Mouse (Mus musculus) liver, embryonic 16.5 days (tissue): Measurements from ENCODE around the gene Gins1. TPM values are rescaled to one million over a fixed set of nuclear protein-coding genes. Genes with fewer than 3 reads are reported as not detected.
"Not testable (repeated sequence)": the region's sequence is repeated elsewhere in the genome, so short reads cannot be mapped to it uniquely, and the experiment has no call there.

Experiments
- ATAC-seq: fragments of 200-750 bp; cut with Nextera tagmentation; 2 replicates; pipeline ENCODE4 v1.8.0; 2017; ENCODE audit warnings: low read depth, mild to moderate bottlenecking, moderate number of reproducible peaks, moderate library complexity
- H3K27ac ChIP-seq: fragments of 300-500 bp; sonication (generic); 2 replicates; pipeline ENCODE4 v1.5.1; 2014; ENCODE audit warnings: mild to moderate bottlenecking, low read length
- H3K27me3 ChIP-seq: fragments of 300-500 bp; sonication (generic); 2 replicates; pipeline ENCODE4 v1.6.1; 2014; ENCODE audit warnings: low read depth, low read length, mixed read lengths; ENCODE audit not compliant: control insufficient read depth, insufficient read depth
- H3K36me3 ChIP-seq: fragments of 300-500 bp; sonication (generic); 2 replicates; pipeline ENCODE4 v1.6.1; 2014; ENCODE audit warnings: mild to moderate bottlenecking; ENCODE audit not compliant: control insufficient read depth, insufficient read depth
- H3K4me1 ChIP-seq: fragments of 300-500 bp; sonication (generic); 2 replicates; pipeline ENCODE4 v1.6.1; 2014; ENCODE audit warnings: low read depth, low read length, mixed read lengths; ENCODE audit not compliant: control insufficient read depth
- H3K4me2 ChIP-seq: fragments of 300-500 bp; sonication (generic); 2 replicates; pipeline ENCODE4 v1.6.1; 2014; ENCODE audit warnings: low read depth, low read length, mixed read lengths
- H3K4me3 ChIP-seq: fragments of 300-500 bp; sonication (generic); 2 replicates; pipeline ENCODE4 v1.5.1; 2014; ENCODE audit warnings: low read depth, mild to moderate bottlenecking, low read length
- H3K9ac ChIP-seq: fragments of 300-500 bp; sonication (generic); 2 replicates; pipeline ENCODE4 v1.6.1; 2014; ENCODE audit warnings: low read depth, low read length
- H3K9me3 ChIP-seq: fragments of 300-500 bp; sonication (generic); replicated peaks from 2 replicates; pipeline ENCODE4 v1.6.1; 2016; ENCODE audit warnings: low read length; ENCODE audit not compliant: control insufficient read depth
- WGBS: fragments of 180-500 bp; shearing (Covaris S2); extraction: QIAGEN DNeasy Blood & Tissue Kit; methylation state at CpG from one replicate; pipeline ENCODE4 v1.1.7; 2014; ENCODE audit not compliant: insufficient replicate concordance; 5-methylcytosine and 5-hydroxymethylcytosine counted together
- polyA plus RNA-seq: library from polyadenylated mRNA; unstranded; fragments of >200 nt; fragmentation: Nextera tagmentation; extraction: Ambion mirVana; gene quantifications from 2 replicates; pipeline ENCODE4 v1.2.1, GENCODE M21; 2015

The Gins1 gene
- polyA plus RNA-seq, 1 experiment from 2014 or later = 24.4 TPM

DNA sequence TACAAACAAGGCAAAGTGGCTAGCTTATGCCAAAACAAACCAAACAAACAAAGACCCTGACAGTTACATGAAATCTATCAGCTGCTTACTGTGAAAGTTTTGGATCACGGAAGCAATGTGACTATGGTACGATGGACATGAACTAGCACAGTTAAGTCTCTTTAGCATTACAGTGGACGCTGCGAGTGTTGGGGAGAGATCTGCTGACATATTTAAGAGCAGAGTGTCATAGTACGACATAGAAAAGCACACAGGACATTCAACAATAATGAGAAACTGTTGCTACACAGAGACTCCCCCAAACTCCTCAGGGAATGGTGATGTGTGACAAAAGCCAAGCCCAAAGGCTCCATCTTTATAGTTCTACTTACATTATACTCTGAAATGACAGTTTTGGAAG, 38.8 kb downstream of the Gins1 start:
- Histone ChIP-seq H3K4me3 (no peak overlapping the region), H3K9ac (no peak overlapping the region), H3K4me2 (no peak overlapping the region), H3K27ac (no peak overlapping the region), H3K9me3 (no peaks in the 10 kb centered on the region), H3K36me3 (no peaks in the 10 kb centered on the region; the same call in 1 of the 2 replicates), H3K4me1 (no peaks in the 10 kb centered on the region), H3K27me3 (no peaks in the 10 kb centered on the region)
- 91% methylated on average over 5 of the region's 5 CpGs for WGBS
- no peak for ATAC-seq

DNA sequence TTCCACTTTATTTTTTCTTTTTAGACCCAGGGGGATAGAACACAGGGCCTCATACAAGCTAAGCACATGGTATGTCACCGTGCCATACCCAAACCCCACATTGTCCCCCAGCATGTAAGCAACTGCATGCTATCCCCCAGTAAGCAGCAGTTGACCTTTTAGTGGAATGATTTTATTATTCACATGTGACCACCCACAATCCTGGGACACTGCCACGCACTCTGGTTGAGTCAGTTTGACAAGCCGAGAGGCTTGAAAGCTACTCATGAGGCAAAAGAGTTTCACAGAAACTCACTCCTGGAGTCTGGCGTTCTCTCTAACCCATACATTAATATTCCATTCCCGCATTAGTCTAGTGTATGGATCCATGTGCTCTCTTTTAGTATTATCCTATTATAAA, 42.1 kb downstream of the Gins1 start:
- H3K4me2 ChIP-seq, H3K4me1 ChIP-seq, H3K9ac ChIP-seq, H3K27ac ChIP-seq, ATAC-seq, H3K4me3 ChIP-seq, H3K36me3 ChIP-seq, H3K9me3 ChIP-seq, H3K27me3 ChIP-seq: not testable (repeated sequence)
- WGBS = 83% methylated on average over 5 of the region's 5 CpGs

DNA sequence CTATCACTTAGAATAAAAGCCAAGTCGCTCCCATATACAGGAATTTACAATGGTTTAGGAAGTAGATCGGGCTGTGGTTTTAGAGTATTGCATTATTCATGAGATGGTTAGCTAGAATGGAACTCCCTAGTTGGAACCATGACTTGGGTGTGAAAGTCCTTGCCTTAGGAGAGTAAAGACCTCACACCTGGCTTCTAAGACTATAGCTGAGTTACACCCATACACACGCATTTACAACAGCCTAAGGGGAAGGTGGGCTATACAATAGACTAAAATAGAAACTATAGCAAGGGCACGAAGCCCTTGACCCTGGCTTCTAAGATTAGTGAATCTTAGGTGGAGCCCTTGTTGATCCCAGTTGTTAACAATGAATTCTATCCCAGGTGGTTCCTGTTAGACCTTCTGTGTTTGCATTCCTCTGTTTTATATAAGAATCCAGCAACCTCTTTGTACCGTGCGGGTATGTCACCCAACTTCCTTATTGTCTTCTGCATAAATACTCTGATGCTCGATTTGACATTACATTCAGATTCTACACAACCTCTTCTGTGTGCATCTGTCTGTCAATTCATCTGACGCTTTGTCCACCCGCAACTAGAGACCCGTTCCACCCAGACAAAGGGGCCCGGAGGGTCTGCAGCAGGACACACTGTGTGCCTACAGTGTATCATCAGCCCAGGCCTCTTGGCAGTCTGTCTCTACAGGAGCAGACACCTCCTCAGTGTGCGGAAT, 42.8 kb downstream of the Gins1 start:
- not testable (repeated sequence) for ATAC-seq, H3K4me2 ChIP-seq, H3K4me1 ChIP-seq, H3K9ac ChIP-seq, H3K9me3 ChIP-seq, H3K4me3 ChIP-seq, H3K36me3 ChIP-seq, H3K27ac ChIP-seq, H3K27me3 ChIP-seq
- WGBS = 89% methylated on average over 12 of the region's 12 CpGs

DNA sequence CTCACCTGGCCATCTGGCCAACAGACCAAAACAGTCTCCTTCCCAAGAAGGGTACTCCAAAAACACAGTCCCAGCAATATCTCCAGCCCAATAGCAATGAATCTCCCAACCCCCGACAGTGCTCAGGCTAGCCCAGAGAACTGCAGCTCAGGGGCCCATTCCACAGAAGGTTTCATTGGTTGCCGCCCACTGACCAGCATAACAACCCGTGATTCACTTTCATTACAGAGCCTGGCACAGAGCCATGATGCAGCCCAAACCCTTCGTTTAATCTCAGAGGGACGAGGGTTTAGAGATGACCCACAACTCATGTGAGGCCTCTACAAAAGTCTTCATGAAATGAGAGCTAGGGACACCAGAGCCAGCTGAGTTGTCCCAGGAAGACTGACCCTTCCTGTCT, 43.6 kb downstream of the Gins1 start:
- Histone ChIP-seq H3K4me3 (no peak overlapping the region), H3K27me3 (no peaks in the 10 kb centered on the region), H3K36me3 (peaks cover 3% of the 10 kb centered on the region), H3K4me1 (no peaks in the 10 kb centered on the region), H3K9ac (no peak overlapping the region), H3K9me3 (no peaks in the 10 kb centered on the region), H3K4me2 (no peak overlapping the region), H3K27ac (no peak overlapping the region)
- WGBS = 83% methylated on average over 5 of the region's 5 CpGs
- no peak for ATAC-seq

DNA sequence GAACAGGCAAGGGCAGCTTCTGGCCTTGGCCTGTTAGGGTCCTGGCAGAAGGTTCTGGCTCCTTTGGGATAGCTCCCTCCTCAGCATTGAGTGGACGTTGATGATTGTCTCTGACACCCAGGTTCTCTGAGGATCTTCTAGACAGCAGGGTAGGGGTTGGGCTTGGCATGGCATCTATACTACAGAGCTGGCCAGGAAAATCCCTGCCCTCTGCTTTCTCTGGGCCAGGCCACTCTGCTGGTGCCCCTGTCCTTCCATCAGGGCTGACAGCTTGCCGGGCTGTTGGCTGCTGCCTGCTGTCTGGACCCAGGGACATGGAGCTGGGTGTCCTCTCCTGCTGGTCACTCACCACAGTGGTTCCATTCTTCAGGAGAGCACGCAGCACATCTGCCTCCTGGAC, 44.5 kb downstream of the Gins1 start:
- no peak overlapping the region for H3K4me2 ChIP-seq
- ATAC-seq = no peak
- H3K4me1 ChIP-seq = no peaks in the 10 kb centered on the region
- no peaks in the 10 kb centered on the region for H3K27me3 ChIP-seq
- H3K27ac ChIP-seq = no peak overlapping the region
- no peak overlapping the region for H3K9ac ChIP-seq
- H3K9me3 ChIP-seq = no peaks in the 10 kb centered on the region
- no peak overlapping the region for H3K4me3 ChIP-seq
- peaks cover 3% of the 10 kb centered on the region for H3K36me3 ChIP-seq
- 82% methylated on average over 3 of the region's 3 CpGs for WGBS

DNA sequence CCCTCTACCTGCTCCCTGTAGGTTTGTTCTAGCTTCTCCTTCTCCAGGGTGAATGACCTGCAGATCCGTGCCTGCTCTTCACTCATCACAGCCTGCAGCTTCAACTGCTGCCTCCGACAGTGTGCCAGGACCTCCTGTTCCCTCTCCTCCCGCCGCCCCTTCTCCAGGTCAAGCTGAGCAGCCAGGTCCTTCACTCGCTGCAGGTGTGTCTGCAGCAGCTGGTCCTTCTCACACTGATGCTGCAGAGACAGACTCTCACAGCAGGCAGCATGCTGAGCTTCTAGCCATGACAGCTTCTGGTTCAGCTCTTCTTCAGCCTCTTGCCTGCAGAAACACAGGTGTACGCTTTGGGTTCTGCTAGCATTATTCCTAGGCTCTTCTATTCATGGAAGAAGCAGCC, 44.9 kb downstream of the Gins1 start:
- H3K27me3 ChIP-seq = no peaks in the 10 kb centered on the region
- no peak overlapping the region for H3K4me3 ChIP-seq
- H3K9me3 ChIP-seq = no peaks in the 10 kb centered on the region
- peaks cover 3% of the 10 kb centered on the region for H3K36me3 ChIP-seq
- ATAC-seq = no peak
- no peak overlapping the region for H3K27ac ChIP-seq
- H3K4me2 ChIP-seq = no peak overlapping the region
- H3K9ac ChIP-seq = no peak overlapping the region
- H3K4me1 ChIP-seq = no peaks in the 10 kb centered on the region
- WGBS = 88% methylated on average over 6 of the region's 6 CpGs

DNA sequence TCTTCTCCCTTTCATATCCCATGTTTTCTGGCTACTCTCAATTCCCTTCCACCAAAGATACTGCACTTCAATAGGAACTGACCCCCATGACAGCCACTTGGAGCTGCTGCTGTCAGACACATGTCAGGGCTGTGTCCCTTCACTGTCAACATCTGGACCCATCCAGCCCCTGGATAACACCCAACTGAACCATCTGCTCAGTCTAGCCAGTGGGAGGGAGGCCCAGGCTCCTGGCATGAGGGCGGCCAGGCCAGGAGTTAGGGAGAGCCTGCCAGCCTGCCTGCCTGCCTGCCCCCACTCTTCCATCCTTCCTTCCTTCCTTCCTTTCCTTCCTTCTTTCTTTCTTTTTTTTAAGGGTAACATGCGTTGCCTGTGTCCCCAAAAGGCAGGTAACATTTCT, 46.0 kb downstream of the Gins1 start:
- Histone ChIP-seq H3K4me3 (no peak overlapping the region), H3K27me3 (no peaks in the 10 kb centered on the region), H3K27ac (no peak overlapping the region), H3K9me3 (no peaks in the 10 kb centered on the region), H3K36me3 (peaks cover 6% of the 10 kb centered on the region), H3K4me2 (no peak overlapping the region), H3K4me1 (no peaks in the 10 kb centered on the region), H3K9ac (no peak overlapping the region)
- 78% methylated on average over 2 of the region's 2 CpGs for WGBS
- ATAC-seq = no peak

DNA sequence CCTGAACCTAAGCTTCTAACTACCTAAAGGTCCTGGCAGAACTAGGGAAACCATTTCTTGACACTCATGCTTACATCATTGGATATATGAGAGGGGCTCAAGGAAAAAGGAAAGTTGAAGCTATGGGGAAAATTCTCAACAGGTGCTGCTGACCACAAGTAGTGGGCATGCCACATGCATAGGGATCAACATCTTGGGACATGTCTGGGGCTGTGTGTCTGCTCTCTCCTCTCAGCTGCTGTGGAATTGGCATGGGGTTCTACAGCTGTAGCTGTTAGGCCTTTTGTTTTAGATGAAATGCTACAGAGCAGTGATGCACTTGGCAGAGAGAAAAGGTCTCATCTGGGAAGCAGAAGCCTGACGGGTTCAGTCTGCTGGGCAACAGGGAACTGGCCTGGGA, 50.7 kb downstream of the Gins1 start:
- no peak for ATAC-seq
- H3K4me2 ChIP-seq = no peak overlapping the region
- no peak overlapping the region for H3K27ac ChIP-seq
- 62% methylated on average over 1 of the region's 1 CpGs for WGBS
- H3K36me3 ChIP-seq = peaks cover 9% of the 10 kb centered on the region
- H3K4me3 ChIP-seq = no peak overlapping the region
- no peak overlapping the region for H3K9ac ChIP-seq
- H3K4me1 ChIP-seq = no peaks in the 10 kb centered on the region
- no peaks in the 10 kb centered on the region for H3K9me3 ChIP-seq
- no peaks in the 10 kb centered on the region for H3K27me3 ChIP-seq

DNA sequence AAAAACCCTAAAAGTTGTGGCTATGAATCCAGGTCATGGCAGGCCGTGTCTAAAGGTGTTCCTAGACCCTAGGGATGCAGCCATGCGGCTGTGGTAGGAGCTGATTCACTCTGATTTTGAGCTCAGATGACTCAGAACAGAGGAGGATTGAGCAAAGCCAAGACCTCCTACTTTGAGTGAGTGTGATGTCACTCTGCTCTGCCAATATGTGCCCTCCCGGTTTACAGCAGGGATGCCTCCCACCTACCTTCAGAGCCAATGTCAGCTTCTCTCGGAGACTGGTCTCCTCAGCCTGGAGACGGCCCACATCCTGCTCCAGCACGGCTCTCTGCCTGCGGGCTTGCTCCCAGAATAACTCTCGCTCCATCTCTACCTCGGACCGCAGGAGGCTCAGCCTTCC, 54.3 kb downstream of the Gins1 start:
- no peak overlapping the region for H3K4me3 ChIP-seq
- no peak overlapping the region for H3K9ac ChIP-seq
- H3K27me3 ChIP-seq = no peaks in the 10 kb centered on the region
- no peaks in the 10 kb centered on the region for H3K9me3 ChIP-seq
- no peaks in the 10 kb centered on the region for H3K4me1 ChIP-seq
- WGBS = 84% methylated on average over 10 of the region's 10 CpGs
- ATAC-seq = no peak
- H3K36me3 ChIP-seq = peaks cover 5% of the 10 kb centered on the region; the same call in 1 of the 2 replicates
- no peak overlapping the region for H3K27ac ChIP-seq
- no peak overlapping the region for H3K4me2 ChIP-seq
